Mouse (Mus musculus) olfactory bulb, adult 2 months (tissue): ENCODE data around the gene Fry.

Source experiments
- CTCF ChIP-seq: fragments of 200-500 bp; IDR thresholded peaks from 2 replicates; pipeline ENCODE4 v1.5.1; 2012; ENCODE audit warnings: low read depth, mild to moderate bottlenecking, low read length, moderate library complexity; ENCODE audit not compliant: insufficient read depth
- POLR2A ChIP-seq: fragments of 200-500 bp; IDR thresholded peaks from 2 replicates; pipeline ENCODE4 v1.6.1; 2012; ENCODE audit warnings: mild to moderate bottlenecking, low read depth, low read length, moderate library complexity; ENCODE audit not compliant: insufficient read depth

DNA sequence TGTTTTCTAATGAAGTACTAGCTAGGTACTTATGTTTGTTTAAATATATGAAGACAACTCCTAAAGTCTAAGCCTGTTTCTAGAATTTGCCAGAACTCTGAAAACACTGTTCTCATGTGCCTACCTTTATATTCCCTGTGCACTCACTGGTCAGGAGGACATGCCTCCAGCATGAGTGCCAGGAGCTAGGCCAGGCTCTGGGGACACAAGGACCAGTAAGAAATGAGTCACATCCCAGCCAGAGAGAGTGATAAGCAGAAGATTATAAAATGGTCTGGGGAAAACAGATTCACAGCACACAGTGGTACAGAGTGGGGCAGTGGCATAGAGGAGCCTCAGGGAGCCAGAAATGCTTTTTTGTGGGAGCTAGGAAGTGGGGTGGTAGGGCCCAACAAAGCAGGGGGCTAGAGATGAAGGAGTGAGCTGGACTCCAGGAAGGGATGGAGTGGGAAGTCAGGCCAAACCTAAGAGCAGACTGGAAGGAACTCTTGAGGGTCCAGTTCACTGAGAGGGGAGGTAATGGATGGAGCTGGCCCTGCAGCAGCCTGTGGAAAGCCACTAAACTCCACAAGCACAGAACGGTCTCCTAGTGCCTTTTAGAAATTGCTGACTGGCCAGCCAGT is 62.7 kb downstream of the Fry start:
- TF ChIP-seq CTCF (no peak), POLR2A (no peak)
